Mouse (Mus musculus) neural tube, embryonic 13.5 days (tissue): ENCODE data around the gene Pltp. TPM values are rescaled to one million over a fixed set of nuclear protein-coding genes. Genes with fewer than 3 reads are reported as not detected.

Experiments used
- ATAC-seq: fragments of 200-750 bp; cut with Nextera tagmentation; 2 replicates; pipeline ENCODE4 v1.8.0; 2017; ENCODE audit warnings: low read depth, mild to moderate bottlenecking, moderate TSS enrichment, moderate library complexity
- H3K27ac ChIP-seq: fragments of 300-500 bp; sonication (generic); replicated peaks from 2 replicates; pipeline ENCODE4 v1.5.1; 2015; ENCODE audit warnings: moderate library complexity, mild to moderate bottlenecking, inconsistent platforms
- H3K27me3 ChIP-seq: fragments of 300-500 bp; sonication (generic); 2 replicates; pipeline ENCODE4 v1.6.1; 2015; ENCODE audit warnings: mild to moderate bottlenecking, inconsistent platforms
- H3K36me3 ChIP-seq: fragments of 300-500 bp; sonication (generic); 2 replicates; pipeline ENCODE4 v1.6.1; 2015; ENCODE audit warnings: mild to moderate bottlenecking, inconsistent platforms
- H3K4me1 ChIP-seq: fragments of 300-500 bp; sonication (generic); replicated peaks from 2 replicates; pipeline ENCODE4 v1.6.1; 2015; ENCODE audit warnings: inconsistent platforms
- H3K4me2 ChIP-seq: fragments of 300-500 bp; sonication (generic); 2 replicates; pipeline ENCODE4 v1.6.1; 2015; ENCODE audit warnings: inconsistent platforms, mild to moderate bottlenecking, moderate library complexity
- H3K4me3 ChIP-seq: fragments of 300-500 bp; sonication (generic); 2 replicates; pipeline ENCODE4 v1.5.1; 2015; ENCODE audit warnings: mild to moderate bottlenecking, inconsistent platforms
- H3K9ac ChIP-seq: fragments of 300-500 bp; sonication (generic); 2 replicates; pipeline ENCODE4 v1.6.1; 2015; ENCODE audit warnings: moderate library complexity, mild to moderate bottlenecking, inconsistent platforms
- H3K9me3 ChIP-seq: fragments of 300-500 bp; sonication (generic); 2 replicates; pipeline ENCODE4 v1.6.1; 2016; ENCODE audit warnings: inconsistent platforms
- WGBS: fragments of 180-500 bp; shearing (Covaris S2); methylation state at CpG from one replicate; pipeline ENCODE4 v1.1.7; 2015; 5-methylcytosine and 5-hydroxymethylcytosine counted together
- polyA plus RNA-seq: library from polyadenylated mRNA; unstranded; fragments of >200 nt; fragmentation: Nextera tagmentation; extraction: Ambion mirVana; gene quantifications from 2 replicates; pipeline ENCODE4 v1.2.1, GENCODE M21; 2015

Gene Pltp
- polyA plus RNA-seq, 1 experiment from 2014 or later: 132 TPM

DNA sequence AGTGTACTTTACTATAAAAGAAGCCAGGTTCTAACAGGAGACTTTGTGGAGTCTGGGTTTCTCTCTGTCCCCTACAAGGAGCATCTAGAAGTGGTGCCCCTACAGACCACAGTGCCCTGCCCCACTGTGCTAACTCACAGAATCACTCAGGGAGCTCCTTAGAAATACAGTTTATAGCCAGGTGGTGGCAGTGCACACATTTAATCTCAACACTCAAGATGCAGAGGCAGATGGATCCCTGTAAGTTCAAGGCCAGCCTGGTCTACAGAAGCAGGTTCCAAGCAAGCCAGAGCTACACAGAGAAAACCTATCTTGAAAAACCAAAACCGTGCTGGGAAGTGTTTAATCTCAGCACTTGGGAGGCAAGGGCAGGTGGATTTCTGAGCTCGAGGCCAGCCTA, 63.7 kb downstream of the Pltp start:
- ATAC-seq: no peak
- Histone ChIP-seq H3K4me2 (no peak overlapping the region), H3K36me3 (peaks cover 85% of the 10 kb centered on the region), H3K9ac (no peak overlapping the region), H3K27me3 (no peaks in the 10 kb centered on the region), H3K4me1 (no peaks in the 10 kb centered on the region), H3K27ac (no peak overlapping the region), H3K4me3 (no peak overlapping the region), H3K9me3 (no peaks in the 10 kb centered on the region)
- 90% methylated on average over 2 of the region's 2 CpGs for WGBS

- ATAC-seq: no peak
Observed at GRCm38 (mm10) chr2:164793236-164793635, 64.3 kb downstream of the Pltp start.

DNA sequence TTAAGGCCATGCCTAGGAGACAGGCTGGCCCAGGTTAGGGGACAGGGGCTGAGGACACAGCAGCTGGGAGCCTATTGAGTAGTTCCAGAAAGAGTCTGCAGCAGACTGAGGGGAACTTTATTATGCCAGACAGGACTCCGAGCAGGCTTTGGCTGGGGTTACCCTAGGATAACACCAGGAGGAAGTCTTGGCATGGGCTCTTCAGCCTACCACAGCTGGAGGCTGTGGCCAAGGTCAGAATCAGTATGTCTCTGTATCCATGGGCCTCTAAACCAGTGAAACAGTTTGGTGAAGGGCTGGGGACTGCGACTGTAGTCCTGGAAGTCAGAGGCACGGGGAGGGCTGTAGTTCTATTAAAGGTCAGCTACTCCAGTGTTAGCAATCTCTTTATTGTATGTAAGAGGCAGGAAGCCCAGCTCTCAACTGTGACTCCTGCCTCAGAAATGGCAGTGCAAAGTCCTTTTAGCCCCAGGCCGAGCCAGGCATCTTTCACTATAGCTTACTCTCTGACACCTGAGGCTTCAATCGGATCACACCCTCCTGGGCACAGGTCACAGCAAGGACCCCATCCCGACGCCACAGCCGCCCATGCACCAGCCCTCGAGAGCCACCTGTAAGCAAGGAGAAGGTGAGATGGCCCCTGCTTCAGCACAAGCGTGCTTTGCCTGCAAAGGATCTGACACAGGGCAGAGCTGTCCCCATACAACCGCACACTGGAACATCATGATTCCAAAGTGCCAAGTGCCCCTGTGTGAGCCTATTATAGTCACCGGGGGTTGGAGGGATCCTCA, 64.9 kb downstream of the Pltp start:
- Histone ChIP-seq H3K27me3 (no peaks in the 10 kb centered on the region), H3K4me2 (no peak overlapping the region), H3K4me1 (0 out of 2 replicates have a peak, but pooled peaks cover 3% of the 10 kb centered on the region), H3K9ac (peak overlapping the region; percentile 22; the same call in 1 of the 2 replicates), H3K4me3 (no peak overlapping the region), H3K27ac (no peak overlapping the region), H3K36me3 (peaks cover 74% of the 10 kb centered on the region), H3K9me3 (no peaks in the 10 kb centered on the region)
- no peak for ATAC-seq
- 97% methylated on average over 12 of the region's 12 CpGs for WGBS

More at GRCm38 (mm10) chr2:164793236-164793635, 64.3 kb downstream of the Pltp start:
- Histone ChIP-seq H3K36me3 (peaks cover 80% of the 10 kb centered on the region), H3K27me3 (no peaks in the 10 kb centered on the region), H3K4me1 (no peaks in the 10 kb centered on the region), H3K4me2 (no peak overlapping the region), H3K4me3 (no peak overlapping the region), H3K27ac (no peak overlapping the region), H3K9ac (no peak overlapping the region), H3K9me3 (no peaks in the 10 kb centered on the region)
- WGBS: 83% methylated on average over 3 of the region's 3 CpGs

DNA sequence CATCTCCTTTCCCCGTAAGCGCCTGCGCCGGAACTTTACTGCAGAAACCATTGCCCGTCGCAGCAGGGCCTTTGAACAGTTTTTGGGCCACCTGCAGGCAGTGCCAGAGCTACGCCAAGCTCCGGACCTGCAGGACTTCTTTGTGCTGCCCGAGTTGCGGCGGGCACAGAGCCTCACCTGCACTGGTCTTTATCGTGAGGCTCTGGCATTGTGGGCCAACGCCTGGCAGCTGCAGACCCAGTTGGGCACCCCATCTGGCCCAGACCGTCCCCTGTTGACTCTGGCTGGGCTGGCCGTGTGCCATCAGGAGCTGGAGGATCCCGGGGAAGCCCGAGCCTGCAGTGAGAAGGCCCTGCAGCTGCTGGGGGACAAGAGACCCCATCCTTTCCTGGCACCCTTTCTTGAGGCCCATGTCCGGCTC, 65.7 kb downstream of the Pltp start:
- no peak for ATAC-seq
- no peak overlapping the region for H3K27ac ChIP-seq
- H3K36me3 ChIP-seq: peaks cover 69% of the 10 kb centered on the region
- H3K9me3 ChIP-seq: no peaks in the 10 kb centered on the region
- no peak overlapping the region for H3K4me3 ChIP-seq
- peaks cover 8% of the 10 kb centered on the region for H3K4me1 ChIP-seq
- H3K27me3 ChIP-seq: no peaks in the 10 kb centered on the region
- H3K4me2 ChIP-seq: no peak overlapping the region
- WGBS: 86% methylated on average over 18 of the region's 18 CpGs
- peak overlapping the region; percentile 22; the same call in 1 of the 2 replicates for H3K9ac ChIP-seq

DNA sequence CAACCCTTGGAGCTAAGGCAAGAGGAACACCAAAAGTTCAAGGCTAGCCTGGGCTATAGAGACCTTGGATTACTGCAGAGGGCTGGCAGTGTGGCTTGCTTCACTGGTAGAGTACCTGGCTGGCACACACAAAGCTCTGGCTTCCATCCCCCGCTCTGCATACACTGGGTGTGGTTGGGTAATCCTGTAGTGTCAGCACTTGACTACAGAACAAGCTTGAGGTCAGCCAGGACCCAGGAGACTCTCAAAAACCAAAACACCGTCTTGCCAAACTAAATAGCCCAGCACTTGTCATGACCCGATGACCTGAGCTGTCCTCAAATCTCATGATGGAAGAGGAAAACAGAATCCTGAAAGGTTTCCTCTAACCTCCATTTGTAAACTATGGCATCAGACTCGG, 67.1 kb downstream of the Pltp start:
- 81% methylated on average over 4 of the region's 4 CpGs for WGBS
- H3K4me2 ChIP-seq: no peak overlapping the region

More for the DNA sequence above, 67.1 kb downstream of the Pltp start:
- Histone ChIP-seq H3K4me1 (peaks cover 19% of the 10 kb centered on the region), H3K4me3 (no peak overlapping the region), H3K27me3 (no peaks in the 10 kb centered on the region), H3K27ac (no peak overlapping the region), H3K9ac (no peak overlapping the region), H3K36me3 (peaks cover 55% of the 10 kb centered on the region), H3K9me3 (no peaks in the 10 kb centered on the region)
- ATAC-seq: no peak

Other genes starting within 250 kb of the Pltp start
- gene Wfdc6b, start 244.2 kb downstream of the Pltp start, polyA plus RNA-seq: not detected in 2 replicates
- not detected in 2 replicates for gene Wfdc8, start 244.1 kb downstream of the Pltp start, polyA plus RNA-seq
- gene Wfdc16, start 218.9 kb downstream of the Pltp start, polyA plus RNA-seq: not detected in 2 replicates
- gene Wfdc10, start 201.7 kb downstream of the Pltp start, polyA plus RNA-seq: not detected in 2 replicates
- not detected in 2 replicates for gene Wfdc9, start 201.1 kb downstream of the Pltp start, polyA plus RNA-seq
- not detected in 2 replicates for gene Wfdc11, start 183.6 kb downstream of the Pltp start, polyA plus RNA-seq
- not detected in 2 replicates for gene Wfdc13, start 172.6 kb downstream of the Pltp start, polyA plus RNA-seq
- gene Spint4, start 159.2 kb downstream of the Pltp start, polyA plus RNA-seq: not detected in 2 replicates
- gene Spint5, start 142.4 kb downstream of the Pltp start, polyA plus RNA-seq: not detected in 2 replicates
- gene Wfdc3, start 111.8 kb downstream of the Pltp start, polyA plus RNA-seq: 1.0 and 1.2 TPM in 2 replicates
- 67.1 and 71.4 TPM in 2 replicates for gene Dnttip1, start 111.7 kb downstream of the Pltp start, polyA plus RNA-seq
- 80.8 and 108 TPM in 2 replicates for gene Ube2c, start 87.8 kb downstream of the Pltp start, polyA plus RNA-seq
- 9.3 and 25.7 TPM in 2 replicates for gene Tnnc2, start 77.7 kb downstream of the Pltp start, polyA plus RNA-seq
- gene Snx21, start 71.9 kb downstream of the Pltp start, polyA plus RNA-seq: 17.1 and 22.9 TPM in 2 replicates
- gene Acot8, start 52.8 kb downstream of the Pltp start, polyA plus RNA-seq: 20.3 and 21.5 TPM in 2 replicates
- 14.2 and 16.7 TPM in 2 replicates for gene Zswim3, start 52.6 kb downstream of the Pltp start, polyA plus RNA-seq
- gene Zswim1, start 35.0 kb downstream of the Pltp start, polyA plus RNA-seq: 22.3 and 23.7 TPM in 2 replicates
- not detected in 2 replicates for gene Spata25, start 29.2 kb downstream of the Pltp start, polyA plus RNA-seq
- gene Ctsa, start 24.8 kb downstream of the Pltp start, polyA plus RNA-seq: 97.5 and 109 TPM in 2 replicates
- gene Neurl2, start 24.3 kb downstream of the Pltp start, polyA plus RNA-seq: 4.9 and 5.4 TPM in 2 replicates
- gene Pcif1, start 21.6 kb upstream of the Pltp start, polyA plus RNA-seq: 80.8 and 93.1 TPM in 2 replicates
- 13.3 and 14.2 TPM in 2 replicates for gene Zfp335, start 54.0 kb upstream of the Pltp start, polyA plus RNA-seq
- gene Mmp9, start 83.1 kb upstream of the Pltp start, polyA plus RNA-seq: 16.9 and 17.1 TPM in 2 replicates
- 20.8 and 21.3 TPM in 2 replicates for gene Slc12a5, start 103.1 kb upstream of the Pltp start, polyA plus RNA-seq
- gene Ncoa5, start 177.2 kb upstream of the Pltp start, polyA plus RNA-seq: 97.3 and 111 TPM in 2 replicates
- gene Cd40, start 197.9 kb upstream of the Pltp start, polyA plus RNA-seq: 7.2 and 8.3 TPM in 2 replicates
- not detected in 2 replicates for gene 1700025C18Rik, start 233.0 kb upstream of the Pltp start, polyA plus RNA-seq